Mouse (Mus musculus) hindbrain, postnatal 0 days (tissue): ENCODE results near the gene Fam189b. TPM values are rescaled to one million over a fixed set of nuclear protein-coding genes. Genes with fewer than 3 reads are reported as not detected.

ENCODE experiments used
- ATAC-seq: fragments of 200-750 bp; cut with Nextera tagmentation; 2 replicates; pipeline ENCODE4 v1.8.0; 2017; ENCODE audit warnings: mild to moderate bottlenecking, moderate TSS enrichment, moderate library complexity
- DNase-seq: peaks from one replicate; pipeline ENCODE4 v3.0.0-alpha.2; 2015; ENCODE audit warnings: low spot score
- H3K27ac ChIP-seq: fragments of 300-500 bp; sonication (generic); 2 replicates; pipeline ENCODE4 v1.5.1; 2014; ENCODE audit warnings: mild to moderate bottlenecking
- H3K27me3 ChIP-seq: fragments of 300-500 bp; sonication (generic); 2 replicates; pipeline ENCODE4 v1.6.1; 2014; ENCODE audit warnings: low read length, mixed read lengths; ENCODE audit not compliant: insufficient read depth
- H3K36me3 ChIP-seq: fragments of 300-500 bp; sonication (generic); 2 replicates; pipeline ENCODE4 v1.6.1; 2014; ENCODE audit warnings: low read length, mixed read lengths; ENCODE audit not compliant: insufficient read depth
- H3K4me1 ChIP-seq: fragments of 300-500 bp; sonication (generic); 2 replicates; pipeline ENCODE4 v1.6.1; 2014; ENCODE audit warnings: antibody characterized with exemption, low read length, mixed read lengths; ENCODE audit not compliant: insufficient read depth
- H3K4me2 ChIP-seq: fragments of 300-500 bp; sonication (generic); 2 replicates; pipeline ENCODE4 v1.6.1; 2014; ENCODE audit warnings: low read depth, mild to moderate bottlenecking, low read length, moderate library complexity, mixed read lengths
- H3K4me3 ChIP-seq: fragments of 300-500 bp; sonication (generic); 2 replicates; pipeline ENCODE4 v1.5.1; 2014; ENCODE audit warnings: low read length
- H3K9ac ChIP-seq: fragments of 300-500 bp; sonication (generic); replicated peaks from 2 replicates; pipeline ENCODE4 v1.6.1; 2014; ENCODE audit warnings: mild to moderate bottlenecking, low read length, moderate library complexity, mixed read lengths
- H3K9me3 ChIP-seq: fragments of 300-500 bp; sonication (generic); 2 replicates; pipeline ENCODE4 v1.6.1; 2016; ENCODE audit warnings: low read length, mixed read lengths
- CTCF ChIP-seq: IDR thresholded peaks from 2 replicates; pipeline ENCODE4 v1.5.1; 2016; ENCODE audit warnings: antibody characterized with exemption, control low read depth, low read depth
- WGBS: fragments of 180-500 bp; shearing (Covaris S2); extraction: QIAGEN DNeasy Blood & Tissue Kit; methylation state at CpG from one replicate; pipeline ENCODE4 v1.1.7; 2014; 5-methylcytosine and 5-hydroxymethylcytosine counted together
- polyA plus RNA-seq: library from polyadenylated mRNA; unstranded; fragments of >200 nt; fragmentation: Nextera tagmentation; extraction: Ambion mirVana; gene quantifications from 2 replicates; pipeline ENCODE4 v1.2.1, GENCODE M21; 2015
- total RNA-seq: library from RNA; depleted of rRNA; stranded (reverse); fragments of >200 nt; gene quantifications from 2 replicates; pipeline ENCODE4 v1.2.3, GENCODE M21; 2014

Fam189b gene
- total and polyA plus RNA-seq, 2 experiments from 2014 or later, result 15.2 to 29.2 TPM

DNA sequence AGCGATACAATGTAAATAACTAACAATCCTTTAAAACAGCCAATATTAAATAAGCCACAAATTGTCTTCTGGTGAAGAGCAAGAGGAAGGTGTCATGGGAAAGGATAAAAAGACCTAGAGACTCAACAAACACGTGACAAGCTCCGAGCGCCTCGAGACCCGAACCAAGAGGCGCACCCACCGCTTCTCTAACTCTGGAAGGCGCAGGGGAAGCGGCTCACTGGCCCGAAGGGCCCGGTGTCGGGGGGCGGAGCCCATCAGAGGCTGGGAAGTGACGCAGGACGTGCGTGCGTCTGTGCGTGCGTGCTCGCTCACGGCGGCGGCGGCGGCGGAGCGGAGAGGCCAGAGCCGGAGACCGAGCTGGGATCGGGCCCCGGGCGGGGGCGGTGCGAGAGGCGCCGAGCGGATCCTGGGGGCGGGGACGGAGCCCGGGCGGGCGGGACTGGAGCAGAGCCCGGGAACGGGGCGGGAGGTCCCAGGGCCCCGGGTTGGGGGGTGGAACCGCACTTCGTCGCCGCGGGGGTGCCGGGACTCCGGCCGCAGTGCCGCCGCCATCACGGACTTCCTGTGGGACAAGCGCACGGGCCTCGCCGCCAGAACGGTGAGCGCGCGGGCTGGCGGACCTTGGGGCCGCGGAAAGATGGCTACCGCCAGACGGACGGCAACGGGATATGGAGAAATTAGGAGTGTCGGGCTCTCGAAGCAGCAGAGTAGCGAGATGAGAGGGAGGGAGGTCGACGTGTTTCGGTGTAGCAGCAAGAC is 18.3 kb upstream of the Fam189b start, which contains the start of gene Clk2:
TSS of gene Clk2 (plus strand) at position 290 of the 762 bp plus-strand sequence.
- under 1% methylated on average over 70 of the region's 79 CpGs for WGBS
- peak; percentile 96 for ATAC-seq
- peak within 1 kb of the TSS; percentile 89 for H3K9ac ChIP-seq

GRCm38 (mm10) chr3:89165268-89165870 is 17.6 kb upstream of the Fam189b start:
- Histone ChIP-seq H3K27ac (peak overlapping the region; percentile 95), H3K9me3 (no peaks in the 10 kb centered on the region), H3K9ac (peak overlapping the region; percentile 89), H3K36me3 (peaks cover 30% of the 10 kb centered on the region), H3K4me2 (peak overlapping the region; percentile 76), H3K4me1 (peaks cover 11% of the 10 kb centered on the region), H3K4me3 (peak overlapping the region; percentile 94), H3K27me3 (no peaks in the 10 kb centered on the region)
- TF ChIP-seq CTCF, result no peak
- 30% methylated on average over 12 of the region's 12 CpGs for WGBS
- ATAC-seq (no peak), DNase-seq (no peak)

More for the DNA sequence above, 18.3 kb upstream of the Fam189b start, which contains the start of gene Clk2:
- Histone ChIP-seq H3K9me3 (no peaks in the 10 kb centered on the region), H3K4me1 (peaks cover 11% of the 10 kb centered on the region), H3K4me3 (peak within 1 kb of the TSS; percentile 94), H3K36me3 (peaks cover 23% of the 10 kb centered on the region), H3K27me3 (no peaks in the 10 kb centered on the region), H3K27ac (peak within 1 kb of the TSS; percentile 95), H3K4me2 (peak within 1 kb of the TSS; percentile 76)
- DNase-seq, result peak; percentile 96
- TF ChIP-seq CTCF, result no peak

- H3K27me3 ChIP-seq, result no peaks in the 10 kb centered on the region
Observed at GRCm38 (mm10) chr3:89166945-89167344, 16.0 kb upstream of the Fam189b start.

DNA sequence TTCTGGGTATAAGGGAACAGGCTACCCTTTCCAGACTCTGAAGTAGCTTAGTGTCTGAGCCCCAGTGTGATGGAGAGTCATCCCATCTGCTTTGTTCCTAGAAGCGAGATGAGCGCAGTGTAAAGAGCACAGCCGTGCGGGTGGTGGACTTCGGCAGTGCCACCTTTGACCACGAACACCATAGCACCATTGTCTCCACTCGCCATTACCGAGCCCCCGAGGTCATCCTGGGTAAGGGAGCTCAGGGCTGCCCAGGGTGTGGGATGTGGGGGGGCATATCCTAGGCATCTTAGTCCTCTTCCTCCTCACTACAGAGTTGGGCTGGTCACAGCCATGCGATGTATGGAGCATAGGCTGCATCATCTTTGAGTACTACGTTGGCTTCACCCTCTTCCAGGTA is 8.1 kb upstream of the Fam189b start:
- Histone ChIP-seq H3K9me3 (no peaks in the 10 kb centered on the region), H3K9ac (no peak overlapping the region), H3K4me1 (peaks cover 9% of the 10 kb centered on the region), H3K27ac (no peak overlapping the region), H3K27me3 (no peaks in the 10 kb centered on the region), H3K4me2 (no peak overlapping the region), H3K36me3 (peaks cover 58% of the 10 kb centered on the region), H3K4me3 (no peak overlapping the region)
- WGBS, result 94% methylated on average over 11 of the region's 11 CpGs
- no peak for DNase-seq
- TF ChIP-seq CTCF, result no peak
- no peak for ATAC-seq

More at GRCm38 (mm10) chr3:89166945-89167344, 16.0 kb upstream of the Fam189b start:
- Histone ChIP-seq H3K4me1 (peaks cover 11% of the 10 kb centered on the region; the same call in 1 of the 2 replicates), H3K27ac (no peak overlapping the region), H3K4me2 (no peak overlapping the region), H3K4me3 (no peak overlapping the region), H3K9ac (no peak overlapping the region), H3K9me3 (no peaks in the 10 kb centered on the region), H3K36me3 (peaks cover 36% of the 10 kb centered on the region)
- no peak for TF ChIP-seq CTCF
- DNase-seq, result no peak
- ATAC-seq, result no peak
- 94% methylated on average over 19 of the region's 19 CpGs for WGBS

GRCm38 (mm10) chr3:89175544-89175943 is 7.4 kb upstream of the Fam189b start:
- H3K36me3 ChIP-seq, result peaks cover 56% of the 10 kb centered on the region
- H3K4me2 ChIP-seq, result no peak overlapping the region
- H3K4me1 ChIP-seq, result peaks cover 9% of the 10 kb centered on the region
- DNase-seq (no peak), ATAC-seq (no peak)
- H3K9ac ChIP-seq, result no peak overlapping the region
- H3K9me3 ChIP-seq, result no peaks in the 10 kb centered on the region
- no peak overlapping the region for H3K27ac ChIP-seq
- TF ChIP-seq CTCF, result no peak
- H3K27me3 ChIP-seq, result no peaks in the 10 kb centered on the region
- 92% methylated on average over 10 of the region's 10 CpGs for WGBS
- no peak overlapping the region for H3K4me3 ChIP-seq

GRCm38 (mm10) chr3:89176421-89176820 is 6.5 kb upstream of the Fam189b start:
- Histone ChIP-seq H3K36me3 (peaks cover 57% of the 10 kb centered on the region), H3K4me1 (peaks cover 9% of the 10 kb centered on the region), H3K9me3 (no peaks in the 10 kb centered on the region), H3K4me3 (no peak overlapping the region), H3K27ac (no peak overlapping the region), H3K9ac (no peak overlapping the region), H3K27me3 (no peaks in the 10 kb centered on the region), H3K4me2 (no peak overlapping the region)
- TF ChIP-seq CTCF, result no peak
- ATAC-seq (no peak), DNase-seq (no peak)
- 77% methylated on average over 7 of the region's 7 CpGs for WGBS
